Mouse (Mus musculus): Measurements from ENCODE around the gene 2010111I01Rik. TPM values are rescaled to one million over a fixed set of nuclear protein-coding genes. Genes with fewer than 3 reads are reported as not detected.

2010111I01Rik gene
- total RNA-seq, 1 experiment: 58.3 TPM

- DNase-seq (ENCODE audit: low read depth, low spot score): no peak
- H3K27ac ChIP-seq (ENCODE audit: insufficient read depth, low read depth, low read length, poor library complexity, severe bottlenecking): no peak overlapping the region
- no peaks in the 10 kb centered on the region for H3K4me1 ChIP-seq (ENCODE audit: control insufficient read depth in 2 of 2, insufficient read depth in 2 of 2, low read length in 2 of 2, poor library complexity in 1 of 2)
- no peak overlapping the region for H3K9ac ChIP-seq (ENCODE audit: insufficient read depth, low read depth, low read length, poor library complexity, severe bottlenecking)
- no peak overlapping the region for H3K4me3 ChIP-seq (ENCODE audit: insufficient read depth in 1 of 2, low read depth in 1 of 2, low read length in 2 of 2, poor library complexity in 1 of 2, severe bottlenecking in 1 of 2)
- no peaks in the 10 kb centered on the region for H3K36me3 ChIP-seq (ENCODE audit: control insufficient read depth, insufficient read depth, low read length, poor library complexity, severe bottlenecking)
- no peaks in the 10 kb centered on the region for H3K9me3 ChIP-seq (ENCODE audit: control insufficient read depth, insufficient read depth, low read depth, low read length)
- TF ChIP-seq ZC3H11A (IDR thresholded peaks at IDR 0.05; ENCODE audit: borderline replicate concordance, low read depth, low read length) (no peak), CHD2 (IDR thresholded peaks at IDR 0.05; ENCODE audit: low read depth, low read length) (no peak), MAFK (IDR thresholded peaks at IDR 0.05; ENCODE audit: insufficient read depth, low read depth, low read length) (no peak), HCFC1 (IDR thresholded peaks at IDR 0.05; ENCODE audit: borderline replicate concordance, insufficient read depth, low read length) (no peak)
- in situ Hi-C loops (cut with MboI; ENCODE audit: low sequenced_read_pairs in 2 of 2, unreplicated experiment in 2 of 2): no loop called here
These were observed 23.2 kb upstream of the 2010111I01Rik start for GRCm38 (mm10) chr13:62941341-62942005.

DNA sequence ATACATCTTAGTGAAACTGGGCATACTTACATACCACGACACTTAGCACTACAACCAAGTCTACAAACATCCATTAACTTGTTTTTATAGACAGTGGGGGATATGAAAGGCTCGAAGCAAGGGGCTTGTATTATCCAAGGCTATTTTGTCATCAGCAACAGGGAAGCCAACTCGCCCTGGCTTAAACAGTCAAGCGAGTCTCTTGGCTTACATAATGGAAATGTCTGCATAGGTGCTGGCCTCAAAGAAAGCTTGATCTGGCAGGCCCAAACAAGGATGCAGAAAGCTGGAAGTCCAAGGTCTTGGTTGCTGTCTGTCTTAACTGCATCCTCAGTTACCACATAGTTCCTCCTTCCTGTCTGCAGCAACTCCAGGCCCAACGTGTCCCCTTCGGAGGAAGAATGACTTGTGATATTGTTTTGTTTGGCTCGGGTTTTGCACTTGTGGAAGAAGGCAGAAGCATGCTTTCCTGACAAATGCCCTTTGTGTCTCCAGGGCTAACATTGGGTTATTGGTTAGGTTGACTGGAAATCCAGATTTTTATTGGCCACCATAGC lies 21.3 kb upstream of the 2010111I01Rik start:
- no peak for DNase-seq (ENCODE audit: low read depth, low spot score)
- H3K4me1 ChIP-seq (ENCODE audit: control insufficient read depth in 2 of 2, insufficient read depth in 2 of 2, low read length in 2 of 2, poor library complexity in 1 of 2): no peaks in the 10 kb centered on the region
- H3K9me3 ChIP-seq (ENCODE audit: control insufficient read depth, insufficient read depth, low read depth, low read length): 0 out of 2 replicates have a peak, but pooled peaks cover 10% of the 10 kb centered on the region
- H3K9ac ChIP-seq (ENCODE audit: insufficient read depth, low read depth, low read length, poor library complexity, severe bottlenecking): no peak overlapping the region
- no peak overlapping the region for H3K27ac ChIP-seq (ENCODE audit: insufficient read depth, low read depth, low read length, poor library complexity, severe bottlenecking)
- no peaks in the 10 kb centered on the region for H3K36me3 ChIP-seq (ENCODE audit: control insufficient read depth, insufficient read depth, low read length, poor library complexity, severe bottlenecking)
- no peak overlapping the region for H3K4me3 ChIP-seq (ENCODE audit: insufficient read depth in 1 of 2, low read depth in 1 of 2, low read length in 2 of 2, poor library complexity in 1 of 2, severe bottlenecking in 1 of 2)
- in situ Hi-C loops (cut with MboI; ENCODE audit: low sequenced_read_pairs in 2 of 2, unreplicated experiment in 2 of 2): no loop called here
- TF ChIP-seq MAFK (IDR thresholded peaks at IDR 0.05; ENCODE audit: insufficient read depth, low read depth, low read length) (no peak), ZNF384 (IDR thresholded peaks at IDR 0.05; ENCODE audit: low read depth, low read length) (no peak), HCFC1 (IDR thresholded peaks at IDR 0.05; ENCODE audit: borderline replicate concordance, insufficient read depth, low read length) (no peak), ZC3H11A (IDR thresholded peaks at IDR 0.05; ENCODE audit: borderline replicate concordance, low read depth, low read length) (no peak), CHD2 (IDR thresholded peaks at IDR 0.05; ENCODE audit: low read depth, low read length) (no peak)

DNA sequence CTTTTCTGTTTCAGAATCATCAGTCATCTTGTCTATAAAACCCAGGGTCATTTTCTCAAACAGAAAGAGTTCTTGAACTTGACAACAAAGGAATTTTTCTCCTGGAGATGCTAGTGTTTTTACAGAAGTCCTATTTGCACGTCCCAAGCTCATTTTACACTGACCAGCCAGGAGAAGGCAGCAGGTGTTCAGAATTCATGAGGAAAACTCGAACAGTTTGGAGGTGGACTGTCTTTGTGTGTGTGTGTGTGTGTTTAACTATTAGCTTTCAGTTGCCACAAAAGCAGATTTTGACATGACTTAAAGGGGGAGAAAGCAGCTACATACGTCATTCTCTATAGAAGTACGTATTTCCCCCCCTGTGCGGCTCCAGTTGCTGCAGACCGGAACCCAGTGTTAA lies 20.6 kb upstream of the 2010111I01Rik start:
- Histone ChIP-seq H3K4me3 (ENCODE audit: insufficient read depth in 1 of 2, low read depth in 1 of 2, low read length in 2 of 2, poor library complexity in 1 of 2, severe bottlenecking in 1 of 2) (no peak overlapping the region), H3K27ac (ENCODE audit: insufficient read depth, low read depth, low read length, poor library complexity, severe bottlenecking) (no peak overlapping the region), H3K9ac (ENCODE audit: insufficient read depth, low read depth, low read length, poor library complexity, severe bottlenecking) (no peak overlapping the region), H3K4me1 (ENCODE audit: control insufficient read depth in 2 of 2, insufficient read depth in 2 of 2, low read length in 2 of 2, poor library complexity in 1 of 2) (no peaks in the 10 kb centered on the region), H3K9me3 (ENCODE audit: control insufficient read depth, insufficient read depth, low read depth, low read length) (0 out of 2 replicates have a peak, but pooled peaks cover 10% of the 10 kb centered on the region), H3K36me3 (ENCODE audit: control insufficient read depth, insufficient read depth, low read length, poor library complexity, severe bottlenecking) (no peaks in the 10 kb centered on the region)
- in situ Hi-C loops (cut with MboI; ENCODE audit: low sequenced_read_pairs in 2 of 2, unreplicated experiment in 2 of 2): no loop called here
- TF ChIP-seq ZNF384 (IDR thresholded peaks at IDR 0.05; ENCODE audit: low read depth, low read length): no peak
- DNase-seq (ENCODE audit: low read depth, low spot score): no peak

DNA sequence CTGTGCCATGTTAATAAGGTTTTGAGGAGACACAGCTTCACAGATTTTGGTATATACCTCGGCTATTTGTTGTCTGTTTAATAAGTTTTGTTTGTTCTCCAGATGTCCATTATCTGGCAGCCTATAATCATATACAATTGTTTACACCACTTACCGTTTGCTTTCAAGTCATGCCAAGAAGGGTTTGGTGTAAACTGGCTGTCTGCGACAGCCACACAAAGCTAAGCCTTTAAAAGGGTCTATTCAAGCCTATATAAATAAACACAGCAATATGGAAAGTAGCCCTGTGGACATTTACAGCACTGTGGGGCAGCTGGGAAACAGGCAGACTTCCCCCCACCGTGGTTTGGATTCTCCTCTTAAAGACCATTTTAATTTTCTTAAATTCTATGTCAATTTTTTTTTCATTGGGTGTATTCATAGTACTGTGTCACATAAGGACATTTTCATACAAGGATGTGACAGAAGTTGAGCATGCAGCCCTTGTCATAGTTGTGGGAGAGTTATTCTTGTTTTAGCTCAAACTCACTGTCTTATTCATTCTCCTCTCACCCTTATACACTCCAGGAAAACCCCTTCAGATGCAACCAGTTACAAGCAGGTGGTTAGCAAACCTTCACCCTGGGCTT lies 15.0 kb upstream of the 2010111I01Rik start:
- TF ChIP-seq CHD2 (IDR thresholded peaks at IDR 0.05; ENCODE audit: low read depth, low read length) (no peak), ZC3H11A (IDR thresholded peaks at IDR 0.05; ENCODE audit: borderline replicate concordance, low read depth, low read length) (no peak), HCFC1 (IDR thresholded peaks at IDR 0.05; ENCODE audit: borderline replicate concordance, insufficient read depth, low read length) (no peak), ZNF384 (IDR thresholded peaks at IDR 0.05; ENCODE audit: low read depth, low read length) (no peak), MAFK (IDR thresholded peaks at IDR 0.05; ENCODE audit: insufficient read depth, low read depth, low read length) (no peak)
- Histone ChIP-seq H3K36me3 (ENCODE audit: control insufficient read depth, insufficient read depth, low read length, poor library complexity, severe bottlenecking) (no peaks in the 10 kb centered on the region), H3K9ac (ENCODE audit: insufficient read depth, low read depth, low read length, poor library complexity, severe bottlenecking) (no peak overlapping the region), H3K9me3 (ENCODE audit: control insufficient read depth, insufficient read depth, low read depth, low read length) (peaks cover 10% of the 10 kb centered on the region; the same call in 1 of the 2 replicates), H3K27ac (ENCODE audit: insufficient read depth, low read depth, low read length, poor library complexity, severe bottlenecking) (no peak overlapping the region), H3K4me3 (ENCODE audit: insufficient read depth in 1 of 2, low read depth in 1 of 2, low read length in 2 of 2, poor library complexity in 1 of 2, severe bottlenecking in 1 of 2) (no peak overlapping the region), H3K4me1 (ENCODE audit: control insufficient read depth in 2 of 2, insufficient read depth in 2 of 2, low read length in 2 of 2, poor library complexity in 1 of 2) (no peaks in the 10 kb centered on the region)
- DNase-seq (ENCODE audit: low read depth, low spot score): no peak
- in situ Hi-C loops (cut with MboI; ENCODE audit: low sequenced_read_pairs in 2 of 2, unreplicated experiment in 2 of 2): no loop called here
